Mouse (Mus musculus) mouse trophoblast stem cell (cell line): ENCODE measurements around the gene Speer4c.
"Not testable (repeated sequence)": the region's sequence is repeated elsewhere in the genome, so short reads cannot be mapped to it uniquely, and the experiment has no call there.

ENCODE experiments used
- in situ Hi-C, 2 experiments: fragments of 300-500 bp; cut with MseI, MboI; formaldehyde crosslinking; loops; 2 replicates in 1 of 2; 3 replicates in 1 of 2; pipeline ENCODE4 v1.15.1; 2025

The Speer4c gene

DNA sequence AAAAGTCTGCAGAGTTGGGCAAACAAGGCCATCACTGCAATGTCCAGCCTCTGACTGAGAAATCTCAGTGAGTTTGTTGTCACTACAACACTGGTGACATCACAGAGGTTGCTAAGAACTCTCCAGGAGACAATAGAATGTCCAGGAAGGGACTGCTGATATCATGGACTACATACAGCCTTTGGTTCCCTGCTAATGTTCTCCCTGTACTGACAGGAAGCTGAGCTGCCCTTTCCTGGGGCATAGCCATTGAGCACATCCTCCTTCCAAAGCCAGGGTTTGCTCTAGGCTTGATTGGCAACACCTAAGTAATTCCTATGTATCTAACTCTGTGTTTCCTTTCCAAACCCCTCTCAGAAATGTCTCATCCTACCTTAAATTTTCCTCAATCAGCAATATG lies at the start of gene Speer4c:
Gene Speer4c, minus strand, starts transcription at position 101 of the 400 bp plus-strand sequence.
- in situ Hi-C loops, result not testable (repeated sequence)

DNA sequence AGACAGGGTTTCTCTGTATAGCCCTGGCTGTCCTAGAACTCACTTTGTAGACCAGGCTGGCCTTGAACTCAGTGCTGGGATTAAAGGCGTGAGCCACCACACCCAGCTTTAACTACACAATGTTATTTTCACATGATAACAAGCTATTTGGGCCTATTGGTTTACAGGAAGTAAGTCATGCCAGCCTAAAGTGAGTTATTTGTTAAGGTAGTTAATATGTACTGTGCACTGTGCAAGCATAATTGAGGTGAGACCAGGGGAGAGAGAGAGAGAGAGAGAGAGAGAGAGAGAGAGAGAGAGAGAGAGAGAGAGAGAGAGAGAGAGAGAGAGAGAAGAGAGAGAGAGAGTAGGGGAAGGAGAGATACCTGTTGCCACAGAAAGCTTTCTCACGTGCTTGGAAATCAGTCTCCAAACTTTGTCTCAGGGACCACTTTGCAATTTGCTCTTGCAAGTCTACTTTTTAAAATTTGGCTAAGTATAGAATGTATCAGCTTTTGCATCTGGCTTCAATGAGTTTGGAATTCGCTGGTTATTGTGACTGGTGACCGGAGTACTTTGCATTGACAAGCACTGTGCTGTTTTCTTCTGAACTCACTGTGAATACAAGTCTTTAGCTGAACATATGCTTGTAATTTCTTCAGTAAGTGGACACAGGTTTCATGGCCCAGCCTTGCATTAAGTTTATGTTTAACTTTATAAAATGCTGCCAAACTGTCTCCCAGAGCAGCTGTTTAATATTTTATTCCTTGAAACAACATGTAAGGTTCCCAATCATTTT lies 33.6 kb upstream of the Speer4c start:
- in situ Hi-C loops, result no loop called here

DNA sequence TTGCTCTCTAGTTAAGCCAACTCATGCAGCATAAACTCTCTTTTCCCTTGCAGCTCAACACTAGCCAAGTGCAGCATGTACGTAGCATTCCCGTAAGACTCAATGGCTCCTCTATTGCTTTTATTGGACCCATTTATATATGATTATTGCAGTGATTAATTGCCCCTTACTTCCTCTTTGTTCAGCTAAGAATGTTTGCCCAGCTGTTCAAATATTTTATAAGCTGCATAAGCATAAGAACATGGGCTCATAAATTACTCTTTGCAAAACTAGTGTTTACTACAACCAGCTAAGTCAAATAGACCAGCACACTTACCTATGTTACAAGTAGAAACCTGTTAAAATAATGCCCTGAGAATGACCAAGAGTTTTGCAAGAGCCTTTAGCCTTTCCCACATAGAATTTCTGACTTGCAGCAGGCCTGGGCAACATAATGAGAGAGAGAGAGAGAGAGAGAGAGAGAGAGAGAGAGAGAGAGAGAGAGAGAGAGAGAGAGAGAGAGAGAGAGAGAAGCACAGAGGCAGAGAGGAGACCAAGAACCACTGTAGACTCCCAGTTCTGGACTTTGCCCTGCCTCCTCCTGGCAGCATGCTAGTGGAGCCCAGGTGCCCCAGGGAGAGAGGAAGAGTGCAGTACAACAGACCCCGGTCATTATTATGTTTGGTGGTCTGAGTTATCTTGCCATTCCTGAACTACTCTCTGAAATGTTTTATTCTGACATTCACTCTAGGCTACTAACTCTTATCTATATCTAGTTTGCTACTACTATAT lies 20.2 kb upstream of the Speer4c start:
- in situ Hi-C loops, result no loop called here

DNA sequence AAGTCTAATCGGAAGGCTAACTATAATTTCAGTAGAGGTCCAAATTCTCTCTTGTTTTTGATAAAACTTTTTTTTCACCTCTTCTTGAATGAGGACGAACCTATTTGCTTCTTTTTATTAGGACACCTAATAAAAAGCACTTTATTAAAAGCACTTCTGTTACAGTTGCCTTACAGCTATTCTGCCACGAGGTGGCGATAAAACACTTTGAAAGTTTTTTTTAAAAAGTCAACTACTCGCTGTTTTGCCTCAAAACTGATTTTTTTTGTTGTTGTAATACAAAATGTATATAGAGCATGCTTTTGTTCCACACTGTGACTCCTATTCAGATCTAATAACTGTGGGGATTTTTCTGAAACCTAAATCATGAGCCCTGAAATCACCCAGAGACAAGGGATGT lies 11.2 kb downstream of the Speer4c start:
- in situ Hi-C loops, result not testable (repeated sequence)

DNA sequence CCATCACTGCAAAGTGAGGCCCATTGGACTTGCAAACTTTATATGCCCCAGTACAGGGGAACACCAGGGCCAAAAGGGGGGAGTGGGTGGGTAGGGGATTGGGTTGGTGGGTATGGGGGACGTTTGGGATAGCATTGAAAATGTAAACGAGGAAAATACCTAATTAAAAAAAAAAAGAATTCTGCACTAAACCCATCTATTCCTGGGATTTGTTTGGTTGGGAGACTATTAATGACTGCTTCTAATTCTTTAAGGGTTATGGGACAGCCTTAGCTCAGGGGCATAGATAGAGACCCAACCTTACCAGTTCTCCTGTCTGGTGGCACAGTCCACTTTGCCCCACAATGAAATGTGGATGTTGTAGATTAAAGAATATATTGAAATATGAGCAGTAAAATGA lies 16.4 kb downstream of the Speer4c start:
- in situ Hi-C loops, result not testable (repeated sequence)

DNA sequence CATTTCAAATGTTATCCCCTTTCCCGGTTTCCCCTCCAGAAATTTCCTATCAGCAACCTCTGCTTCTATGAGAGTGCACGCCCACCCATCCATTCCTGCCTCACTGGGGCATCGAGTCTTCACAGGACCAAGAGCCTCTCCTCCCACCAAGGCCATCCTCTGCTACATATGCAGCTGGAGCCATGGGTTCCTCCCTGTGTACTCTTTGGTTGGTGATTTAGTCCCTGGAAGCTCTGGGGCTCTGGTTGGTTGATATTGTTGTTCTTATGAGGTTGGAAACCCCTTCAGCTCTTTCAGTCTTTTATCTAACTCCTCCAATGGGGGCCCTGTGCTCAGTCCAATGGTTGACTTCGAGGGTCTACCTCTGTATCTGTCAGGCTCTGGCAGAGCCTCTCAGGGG lies 22.2 kb downstream of the Speer4c start:
- in situ Hi-C loops, result not testable (repeated sequence)

DNA sequence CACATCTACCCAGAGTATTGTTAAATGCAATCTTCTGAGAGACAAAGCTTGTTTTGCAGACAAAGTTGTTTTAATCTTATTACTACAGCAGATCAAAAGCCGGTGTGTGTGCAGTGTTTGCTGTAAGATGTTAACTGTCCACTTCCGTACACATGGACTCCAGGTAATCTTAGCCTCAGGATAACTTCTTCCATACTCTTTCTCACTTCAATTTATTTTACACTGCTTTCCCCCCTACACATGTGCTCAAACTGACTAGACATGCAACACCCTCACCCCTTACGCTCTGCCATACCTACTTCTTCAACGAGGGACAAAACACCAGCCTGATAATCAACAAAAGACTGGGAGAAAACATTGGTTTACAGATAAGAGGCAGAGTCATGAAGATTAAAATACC lies 23.2 kb downstream of the Speer4c start:
- in situ Hi-C loops, result not testable (repeated sequence)

DNA sequence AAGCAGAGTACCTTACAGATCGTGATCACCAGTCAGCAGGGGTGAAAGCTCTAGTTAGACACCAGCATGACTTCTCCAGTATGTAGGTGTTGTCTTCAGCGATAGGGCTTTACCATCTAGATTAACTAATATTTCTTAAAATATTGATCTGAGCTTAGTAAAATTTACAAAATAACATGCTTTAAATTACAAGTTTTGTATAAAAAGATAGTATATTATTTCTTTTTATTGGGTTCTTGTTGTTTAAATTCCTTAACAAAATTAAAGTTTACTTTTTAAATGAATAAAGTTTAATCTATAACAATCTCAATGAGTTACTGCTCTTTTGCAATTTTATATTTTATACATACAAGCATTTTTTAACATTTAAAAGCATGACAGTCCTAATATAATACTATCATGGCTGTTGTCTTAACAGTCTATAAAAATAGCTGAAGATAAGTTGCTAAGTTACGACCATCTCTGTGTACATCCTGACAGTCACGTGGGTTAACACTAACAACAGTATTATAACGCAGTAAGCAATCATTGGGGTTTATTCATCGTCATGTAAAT lies 24.3 kb downstream of the Speer4c start:
- in situ Hi-C loops, result not testable (repeated sequence)

DNA sequence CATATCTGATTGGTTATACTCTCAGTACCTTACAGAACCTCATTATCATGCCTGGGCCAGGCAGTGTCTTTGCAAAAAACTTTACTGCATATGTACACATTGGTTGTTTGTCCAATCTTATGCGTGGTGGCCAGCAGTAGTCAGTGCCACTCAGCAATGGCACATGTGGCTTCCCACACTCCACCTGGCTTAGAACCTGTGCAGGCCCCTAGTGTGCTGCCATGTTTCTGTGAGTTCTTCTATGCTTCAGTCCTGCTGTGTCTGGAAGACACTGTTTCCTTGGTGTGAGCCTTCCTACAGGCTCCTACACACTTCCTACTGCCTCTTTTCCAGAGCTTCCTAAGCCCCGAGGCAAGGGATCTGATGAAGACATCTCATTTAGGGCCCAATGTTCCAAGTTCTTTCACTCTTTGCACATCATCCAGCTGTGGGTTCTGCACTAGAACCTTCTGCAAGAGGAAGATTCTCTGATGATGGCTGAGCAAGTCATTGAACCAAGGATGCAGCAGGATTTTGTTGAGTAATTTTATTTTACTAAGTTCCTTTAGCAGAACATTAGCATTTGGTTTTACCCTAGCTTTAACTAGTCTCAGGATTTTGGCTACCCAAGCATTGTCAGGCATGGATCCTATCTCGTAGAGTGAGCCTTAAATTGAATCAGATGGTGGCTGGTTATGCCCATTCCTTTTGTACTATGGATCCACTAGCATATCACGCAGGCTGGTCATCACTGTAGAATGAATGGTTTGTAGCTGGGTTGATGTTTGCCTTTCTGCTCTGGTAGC lies 25.0 kb downstream of the Speer4c start:
- in situ Hi-C loops, result not testable (repeated sequence)

DNA sequence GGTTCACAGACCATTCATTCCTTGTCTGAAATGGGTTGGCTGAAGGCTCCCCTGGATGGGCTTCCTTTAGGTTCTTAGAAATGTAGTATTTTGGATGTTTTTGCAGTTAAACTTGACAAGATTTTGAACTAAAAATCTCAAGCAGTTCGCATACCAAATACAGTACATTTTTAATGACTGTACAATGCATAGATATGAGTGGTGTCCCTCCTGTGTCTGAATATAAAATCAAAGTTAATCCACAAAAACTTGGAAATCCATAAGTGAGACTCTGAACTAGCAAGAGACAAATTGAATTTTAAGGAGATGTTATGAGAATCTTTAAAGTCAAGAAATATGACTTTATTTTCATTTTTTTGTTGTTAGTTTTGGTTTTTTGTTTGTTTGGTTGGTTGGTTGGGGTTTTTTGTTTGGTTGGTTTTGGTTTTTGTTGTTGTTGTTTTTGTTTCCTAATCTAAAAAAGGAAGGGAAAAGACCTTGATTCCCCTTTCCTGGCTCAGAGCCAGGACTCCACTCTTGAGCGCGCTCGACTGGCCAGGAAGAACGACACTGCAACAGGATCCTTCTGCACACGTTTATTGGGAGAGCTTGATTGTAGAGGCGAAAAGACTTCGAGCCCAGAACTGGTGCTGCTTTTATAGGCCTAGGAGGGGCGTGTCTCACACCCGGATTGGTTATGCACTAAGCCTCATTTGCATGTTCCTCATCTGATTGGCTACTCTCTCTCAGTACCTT lies 32.6 kb downstream of the Speer4c start:
- in situ Hi-C loops, result not testable (repeated sequence)

DNA sequence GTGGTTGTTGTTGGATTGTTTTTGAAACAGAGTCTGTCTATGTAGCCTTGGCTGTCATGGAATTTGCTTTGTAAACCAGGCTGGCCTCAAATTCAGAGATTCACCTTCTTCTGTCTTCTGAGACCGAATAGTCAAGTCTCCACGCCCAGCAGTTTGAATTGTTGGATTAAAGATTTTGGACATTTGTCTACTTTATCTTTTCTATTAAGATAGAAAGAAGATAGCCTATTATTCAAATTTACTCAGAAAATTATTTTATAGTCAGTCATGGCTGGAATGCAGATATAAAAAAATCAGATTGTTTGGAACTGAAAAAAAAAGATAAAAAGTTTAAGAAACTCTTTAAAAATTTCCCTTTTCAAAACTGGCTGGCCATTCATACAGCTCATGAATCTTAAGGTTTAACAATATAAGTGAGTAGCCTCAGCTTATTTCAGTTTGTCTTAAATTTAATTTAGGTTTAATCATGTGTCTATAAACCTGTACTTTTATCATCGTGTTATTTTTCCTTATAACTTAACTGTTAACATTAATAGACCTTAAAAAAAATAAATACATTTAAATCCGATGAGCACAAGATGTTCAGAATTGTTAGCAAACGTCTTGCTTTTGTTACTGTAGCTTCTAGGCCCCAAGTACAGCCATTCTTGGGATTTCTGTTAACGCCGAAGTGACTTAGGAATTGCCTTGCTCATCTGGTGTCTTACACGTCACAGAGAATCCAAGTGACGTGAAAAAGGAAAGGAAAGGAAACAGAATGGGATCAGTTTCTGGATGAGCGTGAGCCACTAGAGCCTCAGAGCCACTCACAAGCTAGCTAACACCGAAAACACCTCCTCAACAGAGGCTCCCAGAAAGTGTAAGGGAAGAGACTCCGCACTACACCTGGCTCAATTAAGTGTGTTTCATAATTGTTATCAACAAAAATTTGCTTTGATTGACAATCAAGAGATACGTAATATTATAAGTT lies 33.8 kb downstream of the Speer4c start:
- in situ Hi-C loops, result not testable (repeated sequence)

DNA sequence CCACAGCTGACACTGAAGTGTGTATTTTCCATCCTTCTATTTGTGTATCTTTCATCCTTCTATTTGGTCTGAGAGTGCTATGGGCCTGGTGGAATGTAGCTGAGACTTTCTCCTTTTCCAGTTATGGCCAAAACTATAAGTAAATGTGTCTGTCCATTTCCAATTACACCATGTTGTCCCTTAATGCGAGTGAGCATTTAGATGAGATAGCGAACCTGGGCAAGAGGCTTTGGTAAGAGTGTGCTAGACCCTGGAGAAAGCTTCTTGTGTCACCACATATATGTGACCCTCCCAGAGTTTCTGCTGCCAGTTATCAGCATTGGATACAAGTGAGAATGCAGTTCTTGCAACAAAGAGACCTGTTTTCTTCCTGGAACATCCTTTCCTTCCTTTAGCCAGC lies 35.2 kb downstream of the Speer4c start:
- in situ Hi-C loops, result not testable (repeated sequence)

DNA sequence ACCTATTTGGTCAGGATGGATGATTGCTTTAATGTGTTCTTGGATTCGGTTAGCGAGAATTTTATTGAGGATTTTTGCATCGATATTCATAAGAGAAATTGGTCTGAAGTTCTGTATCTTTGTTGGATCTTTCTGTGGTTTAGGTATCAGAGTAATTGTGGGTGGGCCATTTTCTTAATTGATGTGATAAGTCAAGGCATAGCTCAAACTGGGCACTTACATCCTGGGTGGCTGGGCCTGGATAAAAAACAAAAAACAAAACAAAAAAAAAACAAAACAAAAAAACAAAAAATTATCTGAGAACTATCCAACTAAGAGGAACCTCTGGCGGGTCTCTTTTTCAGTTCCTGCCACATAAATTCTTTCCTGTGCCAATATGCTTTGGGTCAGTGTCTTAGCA lies 36.3 kb downstream of the Speer4c start:
- in situ Hi-C loops, result not testable (repeated sequence)

DNA sequence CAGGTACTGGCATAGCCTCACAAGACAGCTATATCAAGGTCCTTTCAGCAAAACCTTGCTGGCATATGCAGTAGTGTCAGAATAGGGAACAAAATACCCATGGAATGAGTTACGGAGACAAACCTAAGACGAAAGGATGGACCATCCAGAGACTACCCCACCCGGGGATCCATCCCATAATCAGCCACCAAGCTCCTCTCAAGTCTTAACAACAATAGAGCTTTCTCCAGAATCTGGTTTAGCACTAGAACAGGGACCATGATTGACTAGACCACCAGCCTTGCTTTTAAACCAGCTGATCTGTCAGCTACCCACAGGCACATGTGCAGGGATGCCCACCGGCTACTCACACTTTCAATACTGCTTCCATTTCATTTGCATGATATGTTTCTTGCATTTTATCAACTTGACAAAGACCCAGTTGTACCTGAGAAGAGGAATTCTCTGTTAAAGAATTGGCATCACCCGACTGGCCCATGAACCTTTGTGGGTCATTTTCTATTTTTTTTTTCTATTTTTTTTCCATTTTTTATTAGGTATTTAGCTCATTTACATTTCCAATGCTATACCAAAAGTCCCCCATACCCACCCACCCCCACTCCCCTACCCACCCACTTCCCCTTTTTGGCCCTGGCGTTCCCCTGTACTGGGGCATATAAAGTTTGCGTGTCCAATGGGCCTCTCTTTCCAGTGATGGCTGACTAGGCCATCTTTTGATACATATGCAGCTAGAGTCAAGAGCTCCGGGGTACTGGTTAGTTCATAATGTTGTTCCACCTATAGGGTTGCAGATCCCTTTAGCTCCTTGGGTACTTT lies 39.4 kb downstream of the Speer4c start:
- in situ Hi-C loops, result not testable (repeated sequence)

DNA sequence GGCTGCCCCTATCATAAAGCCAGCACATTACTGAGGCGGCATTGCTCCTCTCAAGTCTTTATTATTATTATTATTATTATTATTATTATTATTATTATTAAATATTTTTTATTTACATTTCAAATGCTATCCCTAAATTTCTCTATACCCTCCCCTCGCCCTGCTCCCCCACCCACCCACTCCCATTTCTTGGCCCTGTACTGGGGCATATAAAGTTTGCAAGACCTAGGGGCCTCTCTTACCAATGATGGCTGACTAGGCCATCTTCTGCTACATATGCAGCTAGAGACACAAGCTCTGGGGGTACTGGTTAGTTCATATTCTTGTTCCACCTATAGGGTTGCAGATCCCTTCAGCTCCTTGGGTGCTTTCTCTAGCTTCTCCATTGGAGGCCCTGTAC lies 40.1 kb downstream of the Speer4c start:
- in situ Hi-C loops, result not testable (repeated sequence)

DNA sequence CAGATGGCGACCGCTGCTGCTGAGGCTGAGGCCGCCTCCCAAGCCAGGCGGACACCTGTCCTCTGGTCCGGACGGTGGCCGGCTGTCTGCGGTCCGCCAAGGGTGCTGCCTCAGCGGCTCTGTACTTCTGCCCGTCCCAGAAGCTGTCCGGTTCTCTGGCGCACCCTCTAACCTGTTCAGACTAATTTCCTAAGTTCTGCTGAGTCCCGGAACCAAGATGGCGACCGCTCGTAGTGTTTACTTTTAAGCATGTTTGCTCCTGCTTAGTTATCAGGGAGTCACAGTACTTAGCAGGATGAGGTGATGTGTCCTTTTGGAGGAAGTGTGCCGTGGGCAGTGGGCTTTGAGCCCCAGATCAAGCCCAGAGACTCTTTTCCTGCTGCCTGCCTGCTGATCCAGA lies 43.3 kb downstream of the Speer4c start:
- in situ Hi-C loops, result not testable (repeated sequence)

DNA sequence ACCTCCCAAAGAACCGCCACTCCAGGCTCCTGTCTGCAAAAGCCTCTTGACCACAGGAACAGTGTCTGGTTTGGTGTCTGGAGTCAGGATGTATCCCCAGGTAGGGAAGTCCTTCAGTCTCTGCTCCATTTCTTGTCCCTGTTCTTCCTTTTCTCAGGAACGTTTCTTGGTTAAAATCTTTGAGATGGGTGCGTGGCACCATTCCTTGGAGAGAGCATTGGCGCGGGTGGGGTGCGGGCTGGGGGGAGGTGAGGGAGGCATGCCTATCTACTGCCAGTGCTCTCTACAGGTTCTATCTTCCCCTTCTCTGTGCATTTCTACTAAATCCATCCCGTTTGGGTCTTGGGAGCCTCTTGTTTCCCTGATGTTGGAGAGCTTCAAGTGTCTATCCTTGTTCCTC lies 50.2 kb downstream of the Speer4c start:
- in situ Hi-C loops, result not testable (repeated sequence)
